Mouse (Mus musculus) Patski (cell line): Measurements from ENCODE around the gene A630001G21Rik. TPM values are rescaled to one million over a fixed set of nuclear protein-coding genes. Genes with fewer than 3 reads are reported as not detected.

Experiments used
- ATAC-seq: fragments of 100-300 bp; one replicate; pipeline ENCODE4 v1.8.0; 2021
- CTCF ChIA-PET: fragments of 350-600 bp; sonication (Branson Sonifier 250); formaldehyde crosslinking; loops from one replicate; lab custom pipeline; 2022; ENCODE audit warnings: inconsistent platforms; lab: Charles Lee
- POLR2A ChIA-PET: fragments of 350-600 bp; sonication (Branson Sonifier 250); formaldehyde crosslinking; loops from one replicate; lab custom pipeline; 2022; ENCODE audit warnings: antibody characterized with exemption, inconsistent platforms; lab: Charles Lee
- DNase-seq: peaks from one replicate; pipeline ENCODE4 v3.0.0-alpha.2; 2011; ENCODE audit warnings: low read depth, low spot score
- H3K27me3 ChIP-seq: fragments of 371-371 bp; one replicate; pipeline ENCODE4 v1.5.1; 2021
- CTCF ChIP-seq: fragments of 100-300 bp; IDR thresholded peaks from one replicate; pipeline ENCODE4 v1.5.1; 2021
- in situ Hi-C: fragments of 300-500 bp; cut with MboI; formaldehyde crosslinking; loops from 3 replicates; pipeline ENCODE4 v1.11.1; 2018; ENCODE audit warnings: low pct_unique_long_range_greater_than_20kb, mixed read lengths
- polyA plus RNA-seq: library from polyadenylated mRNA; unstranded; gene quantifications from one replicate; pipeline ENCODE4 v1.2.3, GENCODE M21; 2021

A630001G21Rik gene
- polyA plus RNA-seq, 1 experiment from 2014 or later = 0.36 TPM

- CTCF ChIA-PET = no interaction called here
- ATAC-seq = no peak
- POLR2A ChIA-PET = no interaction called here
- in situ Hi-C loops = no loop called here
- DNase-seq = no peak
- peaks cover 10% of the 10 kb centered on the region for H3K27me3 ChIP-seq
- TF ChIP-seq CTCF = no peak
Observed at GRCm38 (mm10) chr1:85776154-85776553, 2.3 kb downstream of the A630001G21Rik start.

- H3K27me3 ChIP-seq = peaks cover 10% of the 10 kb centered on the region
- ChIA-PET CTCF (no interaction called here), POLR2A (no interaction called here)
- in situ Hi-C loops = no loop called here
- no peak for ATAC-seq
- no peak for TF ChIP-seq CTCF
- DNase-seq = no peak
Observed at GRCm38 (mm10) chr1:85775136-85775535, 3.3 kb downstream of the A630001G21Rik start.

- CTCF ChIA-PET = no interaction called here
- TF ChIP-seq CTCF = no peak
- POLR2A ChIA-PET = no interaction called here
- peaks cover 10% of the 10 kb centered on the region for H3K27me3 ChIP-seq
- ATAC-seq (no peak), DNase-seq (no peak)
- in situ Hi-C loops = no loop called here
Observed at GRCm38 (mm10) chr1:85771976-85772375, 6.5 kb downstream of the A630001G21Rik start.

- ChIA-PET POLR2A (interaction anchor here (0.6 kb wide), 1 partner anchor 224 kb away, joined by 6 read pairs; no protein-coding TSS in a partner anchor), CTCF (no interaction called here)
- no peak for TF ChIP-seq CTCF
- no peak for ATAC-seq
- no peak for DNase-seq
- in situ Hi-C loops = no loop called here
- H3K27me3 ChIP-seq = peaks cover 8% of the 10 kb centered on the region
Observed at GRCm38 (mm10) chr1:85767754-85768153, 10.7 kb downstream of the A630001G21Rik start.

- in situ Hi-C loops = no loop called here
- DNase-seq (no peak), ATAC-seq (no peak)
- H3K27me3 ChIP-seq = peaks cover 8% of the 10 kb centered on the region
- POLR2A ChIA-PET = no interaction called here
- CTCF ChIA-PET = interaction anchor here (1.4 kb wide), 1 partner anchor 27 kb away, joined by 3 read pairs; no protein-coding TSS in a partner anchor
- no peak for TF ChIP-seq CTCF
Observed at GRCm38 (mm10) chr1:85766120-85766519, 12.3 kb downstream of the A630001G21Rik start.

GRCm38 (mm10) chr1:85764291-85764690 is 14.2 kb downstream of the A630001G21Rik start:
- no peak for DNase-seq
- ChIA-PET CTCF (no interaction called here), POLR2A (no interaction called here)
- TF ChIP-seq CTCF = no peak
- no peak for ATAC-seq
- in situ Hi-C loops = no loop called here
- H3K27me3 ChIP-seq = peaks cover 11% of the 10 kb centered on the region

GRCm38 (mm10) chr1:85763386-85763785 is 15.1 kb downstream of the A630001G21Rik start:
- in situ Hi-C loops = no loop called here
- ATAC-seq = no peak
- DNase-seq = no peak
- ChIA-PET POLR2A (no interaction called here), CTCF (no interaction called here)
- no peak for TF ChIP-seq CTCF
- peaks cover 11% of the 10 kb centered on the region for H3K27me3 ChIP-seq

- no peak for DNase-seq
- no peak for ATAC-seq
- CTCF ChIA-PET = no interaction called here
- in situ Hi-C loops = no loop called here
- peaks cover 11% of the 10 kb centered on the region for H3K27me3 ChIP-seq
- POLR2A ChIA-PET = no interaction called here
- no peak for TF ChIP-seq CTCF
Observed at GRCm38 (mm10) chr1:85761665-85762064, 16.8 kb downstream of the A630001G21Rik start.

GRCm38 (mm10) chr1:85758969-85759293 is 19.5 kb downstream of the A630001G21Rik start:
- ChIA-PET CTCF (no interaction called here), POLR2A (no interaction called here)
- TF ChIP-seq CTCF = no peak
- in situ Hi-C loops = no loop called here
- no peak for ATAC-seq
- H3K27me3 ChIP-seq = peaks cover 14% of the 10 kb centered on the region
- no peak for DNase-seq

- ATAC-seq (no peak), DNase-seq (no peak)
- POLR2A ChIA-PET = no interaction called here
- CTCF ChIA-PET = no interaction called here
- no peak for TF ChIP-seq CTCF
- in situ Hi-C loops = no loop called here
- peaks cover 10% of the 10 kb centered on the region for H3K27me3 ChIP-seq
Observed at GRCm38 (mm10) chr1:85758231-85758968, 20.0 kb downstream of the A630001G21Rik start.

GRCm38 (mm10) chr1:85757531-85758230 is 20.8 kb downstream of the A630001G21Rik start:
- POLR2A ChIA-PET = no interaction called here
- no peak for DNase-seq
- CTCF ChIA-PET = no interaction called here
- H3K27me3 ChIP-seq = peaks cover 9% of the 10 kb centered on the region
- in situ Hi-C loops = no loop called here
- ATAC-seq = no peak
- TF ChIP-seq CTCF = no peak
